In the genomic region with DNA sequence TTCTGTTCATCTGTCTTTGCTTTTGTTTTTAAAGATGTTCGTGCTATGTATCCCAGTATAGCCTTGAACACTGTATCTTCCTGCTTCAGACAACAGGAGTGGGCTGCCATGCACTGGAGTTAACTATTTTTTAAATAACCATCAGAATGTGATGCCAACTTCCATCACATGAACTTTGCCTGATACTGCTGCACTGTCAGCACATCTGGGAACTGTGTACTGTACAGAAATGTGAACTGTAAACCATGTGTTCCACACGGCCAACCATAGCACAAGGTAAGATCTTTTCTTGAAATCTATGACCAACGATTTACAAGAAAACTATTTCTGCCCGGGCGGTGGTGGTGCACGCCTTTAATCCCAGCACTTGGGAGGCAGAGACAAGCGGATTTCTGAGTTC, we compare ENCODE assay signal across 26 mouse cellular contexts. TPM values are rescaled to one million over a fixed set of nuclear protein-coding genes. Genes with fewer than 3 reads are reported as not detected.
DNase-seq lines count a peak whose midpoint lies in the region; ATAC-seq and TF ChIP-seq lines count a peak whose summit lies in the region.
"Had no signal": no experiment of that assay in that cellular context is flagged by ENCODE, and none has a peak within 500 bp of the region (broad histone marks: within the 10 kb centered on the region; RNA-seq: fewer than 3 reads in every experiment).

No protein-coding gene starts in this region.

- DNase-seq in kidney, adult 2 months: peak; percentile 82
- DNase-seq in kidney, postnatal 4 days: no peak
- no peak for DNase-seq in kidney, postnatal 0 days (ENCODE audit: low spot score)
- peak; percentile 44 to 68 for DNase-seq in kidney, postnatal 25 days
- no peak for DNase-seq in heart, postnatal 36 days
- DNase-seq: adrenal gland, adult 8-10 months; adrenal gland, postnatal 25 days; cerebellum, adult 11-12 months; cerebellum, adult 8-10 months; cerebellum, postnatal 10 days; cerebellum, postnatal 36 days; embryo, embryonic 11 days; gastrocnemius, adult 2 months; gastrocnemius, postnatal 14 days; heart, adult 11 months; heart, postnatal 4 days had no signal

- H3K4me2 ChIP-seq in kidney, postnatal 0 days (ENCODE audit: low read length): no peak overlapping the region
- no peak overlapping the region for H3K4me2 ChIP-seq in kidney, embryonic 15.5 days
- H3K4me2 ChIP-seq: embryonic facial prominence, embryonic 13.5 days; forebrain, embryonic 13.5 days; heart, embryonic 11.5 days; hindbrain, embryonic 14.5 days had no signal

- WGBS in kidney, adult 2 months: 65% methylated on average over 7 of the region's 7 CpGs
- WGBS in kidney, postnatal 0 days: 87% methylated on average over 7 of the region's 7 CpGs
- 90% methylated on average over 7 of the region's 7 CpGs for WGBS in kidney, embryonic 15.5 days

- no peak overlapping the region for H3K27ac ChIP-seq in kidney, adult 2 months (ENCODE audit: insufficient read depth, low read depth, low read length)
- no peak overlapping the region for H3K27ac ChIP-seq in kidney, postnatal 0 days
- no peak overlapping the region for H3K27ac ChIP-seq in kidney, embryonic 15.5 days
- H3K27ac ChIP-seq: embryonic facial prominence, embryonic 10.5 days; embryonic facial prominence, embryonic 13.5 days; forebrain, embryonic 13.5 days; gastrocnemius, adult 2 months; hindbrain, embryonic 14.5 days; hindbrain, postnatal 0 days had no signal

- H3K27me3 ChIP-seq in kidney, adult 2 months (replicated peaks; ENCODE audit: control insufficient read depth, insufficient read depth, low read length): no peaks in the 10 kb centered on the region
- H3K27me3 ChIP-seq in kidney, postnatal 0 days (ENCODE audit: insufficient read depth, low read length): no peaks in the 10 kb centered on the region
- H3K27me3 ChIP-seq in kidney, embryonic 15.5 days: no peaks in the 10 kb centered on the region
- H3K27me3 ChIP-seq: embryonic facial prominence, embryonic 13.5 days; forebrain, embryonic 13.5 days had no signal

- H3K4me3 ChIP-seq in kidney, adult 2 months (ENCODE audit: insufficient read depth, low read depth, low read length): no peak overlapping the region
- no peak overlapping the region for H3K4me3 ChIP-seq in kidney, postnatal 0 days (replicated peaks; ENCODE audit: low read depth, low read length)
- H3K4me3 ChIP-seq in kidney, embryonic 15.5 days (replicated peaks): no peak overlapping the region
- H3K4me3 ChIP-seq: embryonic facial prominence, embryonic 10.5 days; embryonic facial prominence, embryonic 13.5 days; erythroblast, embryonic 14.5 days; forebrain, embryonic 13.5 days; gastrocnemius, adult 2 months had no signal

- H3K36me3 ChIP-seq in kidney, adult 2 months (ENCODE audit: control insufficient read depth, insufficient read depth, low read length): peaks cover 13% of the 10 kb centered on the region
- H3K36me3 ChIP-seq in kidney, postnatal 0 days (ENCODE audit: insufficient read depth, low read length): peaks cover 30% of the 10 kb centered on the region
- H3K36me3 ChIP-seq in kidney, embryonic 15.5 days: peaks cover 83% of the 10 kb centered on the region

- TF ChIP-seq POLR2A in kidney, adult 2 months (IDR thresholded peaks at IDR 0.05; ENCODE audit: low read depth, low read length): no peak

- ATAC-seq in kidney, postnatal 0 days (replicated peaks; ENCODE audit: low FRiP score, low read depth): peak; percentile 72; the same call in 1 of the 2 replicates
- ATAC-seq in kidney, embryonic 15.5 days (replicated peaks; ENCODE audit: low FRiP score): no peak
- ATAC-seq: CD4-positive, CD25-positive, alpha-beta regulatory T cell, adult 4 months; forebrain, embryonic 13.5 days; forebrain, embryonic 16.5 days; hindbrain, postnatal 0 days had no signal

- no peak overlapping the region for H3K9ac ChIP-seq in kidney, postnatal 0 days (ENCODE audit: low read depth, low read length)
- no peak overlapping the region for H3K9ac ChIP-seq in kidney, embryonic 15.5 days
- H3K9ac ChIP-seq: embryonic facial prominence, embryonic 13.5 days; forebrain, embryonic 13.5 days; hindbrain, embryonic 14.5 days had no signal

- intact Hi-C loops in heart, postnatal 36 days (cut with DNase I): no loop called here

- no peaks in the 10 kb centered on the region for H3K9me3 ChIP-seq in kidney, postnatal 0 days (replicated peaks; ENCODE audit: low read length)
- H3K9me3 ChIP-seq in kidney, embryonic 15.5 days (replicated peaks): no peaks in the 10 kb centered on the region
- H3K9me3 ChIP-seq: embryonic facial prominence, embryonic 10.5 days; embryonic facial prominence, embryonic 13.5 days; forebrain, embryonic 13.5 days had no signal

- H3K4me1 ChIP-seq in kidney, adult 2 months (ENCODE audit: control insufficient read depth, insufficient read depth, low read length): peaks cover 13% of the 10 kb centered on the region
- peaks cover 3% of the 10 kb centered on the region; the same call in 1 of the 2 replicates for H3K4me1 ChIP-seq in kidney, postnatal 0 days (replicated peaks; ENCODE audit: insufficient read depth, low read length)
- H3K4me1 ChIP-seq in kidney, embryonic 15.5 days: peaks cover 9% of the 10 kb centered on the region; the same call in 1 of the 2 replicates
- H3K4me1 ChIP-seq: forebrain, embryonic 13.5 days had no signal

- no peak for TF ChIP-seq CTCF in kidney, adult 2 months (conservative IDR thresholded peaks at IDR 0.05; ENCODE audit: insufficient read depth, insufficient read length, low read depth, low read length)
- TF ChIP-seq CTCF in kidney, postnatal 0 days (IDR thresholded peaks at IDR 0.05; ENCODE audit: low read depth): no peak

RNA-seq across cellular contexts. Expression of gene Slc25a17, which starts 33.1 kb away (rescaled TPM):
- polyA plus RNA-seq in kidney, adult 2 months (2012; rRNA removed): 78.3 and 78.6 TPM in 2 replicates
- polyA plus RNA-seq in kidney, postnatal 0 days (2015; fragmentation: Nextera tagmentation; extraction: Ambion mirVana): 153 and 157 TPM in 2 replicates
- 122 and 128 TPM in 2 replicates for polyA plus RNA-seq in kidney, embryonic 15.5 days (2015; fragmentation: Nextera tagmentation; extraction: Ambion mirVana)
- 10 to 100 TPM; 15.7 to 18.0 TPM for total RNA-seq in heart, postnatal 36 days (2021)

Comparison
In these comparisons a context has a peak if more than half of its experiments do, and no peak if none do; other contexts are left out.
1. DNase-seq: peak in kidney, adult 2 months (single experiment) and kidney, postnatal 25 days (2 of 2); none in kidney, postnatal 4 days (0 of 2), kidney, postnatal 0 days (single experiment) and heart, postnatal 36 days (0 of 2).